Mouse (Mus musculus) cortical plate, adult 2 months (tissue): ENCODE results near the gene Wdr27.

Experiments
- CTCF ChIP-seq: fragments of 200-500 bp; IDR thresholded peaks from 2 replicates; pipeline ENCODE4 v1.5.1; 2011; ENCODE audit warnings: mild to moderate bottlenecking, control low read depth, low read length; ENCODE audit not compliant: insufficient read depth; ENCODE audit errors: extremely low read depth
- POLR2A ChIP-seq: fragments of 200-500 bp; IDR thresholded peaks from 2 replicates; pipeline ENCODE4 v1.6.1; 2011; ENCODE audit warnings: mild to moderate bottlenecking, low read length, control low read depth; ENCODE audit not compliant: insufficient read depth; ENCODE audit errors: extremely low read depth

GRCm38 (mm10) chr17:14906611-14907010 lies 36.3 kb downstream of the Wdr27 start:
- TF ChIP-seq POLR2A (no peak), CTCF (no peak)
